Comparison of ENCODE assay signal across 9 mouse cellular contexts in genomic region chr5:101558279-101558987, GRCm38 (mm10).
DNase-seq lines count a peak whose midpoint lies in the region; ATAC-seq lines count a peak whose summit lies in the region.
"Had no signal": no experiment of that assay in that cellular context is flagged by ENCODE, and none has a peak within 500 bp of the region (broad histone marks: within the 10 kb centered on the region; RNA-seq: fewer than 3 reads in every experiment).

No protein-coding gene starts in this region.

- no peaks in the 10 kb centered on the region for H3K36me3 ChIP-seq in forebrain, embryonic 15.5 days
- H3K36me3 ChIP-seq in forebrain, embryonic 11.5 days (ENCODE audit: control insufficient read depth, insufficient read depth, low read length): no peaks in the 10 kb centered on the region
- no peaks in the 10 kb centered on the region for H3K36me3 ChIP-seq in midbrain, embryonic 11.5 days (ENCODE audit: control insufficient read depth, insufficient read depth, low read length)
- no peaks in the 10 kb centered on the region for H3K36me3 ChIP-seq in midbrain, embryonic 15.5 days (replicated peaks)
- H3K36me3 ChIP-seq in intestine, embryonic 15.5 days: no peaks in the 10 kb centered on the region
- H3K36me3 ChIP-seq: heart, embryonic 10.5 days had no signal

- H3K4me3 ChIP-seq in forebrain, embryonic 15.5 days: no peak overlapping the region
- H3K4me3 ChIP-seq in forebrain, embryonic 11.5 days (ENCODE audit: low read depth, low read length): no peak overlapping the region
- H3K4me3 ChIP-seq in midbrain, embryonic 11.5 days (ENCODE audit: low read depth, low read length): no peak overlapping the region
- H3K4me3 ChIP-seq in midbrain, embryonic 15.5 days: no peak overlapping the region
- no peak overlapping the region for H3K4me3 ChIP-seq in intestine, embryonic 15.5 days (replicated peaks)
- H3K4me3 ChIP-seq: heart, embryonic 10.5 days had no signal

- H3K4me1 ChIP-seq in forebrain, embryonic 15.5 days: 0 out of 2 replicates have a peak, but pooled peaks cover 4% of the 10 kb centered on the region
- H3K4me1 ChIP-seq in forebrain, embryonic 11.5 days (replicated peaks; ENCODE audit: control insufficient read depth, insufficient read depth, low read length): no peaks in the 10 kb centered on the region
- H3K4me1 ChIP-seq in midbrain, embryonic 11.5 days (ENCODE audit: control insufficient read depth, insufficient read depth, low read length): no peaks in the 10 kb centered on the region
- no peaks in the 10 kb centered on the region for H3K4me1 ChIP-seq in midbrain, embryonic 15.5 days
- H3K4me1 ChIP-seq in intestine, embryonic 15.5 days (replicated peaks): no peaks in the 10 kb centered on the region
- H3K4me1 ChIP-seq: heart, embryonic 10.5 days had no signal

- WGBS in forebrain, embryonic 15.5 days: 48% methylated on average over 13 of the region's 13 CpGs
- WGBS in forebrain, embryonic 11.5 days: 86% methylated on average over 13 of the region's 13 CpGs
- WGBS in midbrain, embryonic 11.5 days: 86% methylated on average over 13 of the region's 13 CpGs
- WGBS in midbrain, embryonic 15.5 days: 63% methylated on average over 13 of the region's 13 CpGs
- 51% methylated on average over 13 of the region's 13 CpGs for WGBS in intestine, embryonic 15.5 days

- ATAC-seq in forebrain, embryonic 15.5 days (replicated peaks): 0 out of 2 replicates have a peak, but pooled peaks have one; percentile 43
- ATAC-seq in forebrain, embryonic 11.5 days (replicated peaks; ENCODE audit: low FRiP score): no peak
- ATAC-seq in midbrain, embryonic 11.5 days (ENCODE audit: low FRiP score): no peak
- ATAC-seq in midbrain, embryonic 15.5 days (replicated peaks): no peak
- no peak for ATAC-seq in intestine, embryonic 15.5 days

- H3K4me2 ChIP-seq in forebrain, embryonic 15.5 days (replicated peaks): no peak overlapping the region
- no peak overlapping the region for H3K4me2 ChIP-seq in forebrain, embryonic 11.5 days (ENCODE audit: low read depth, low read length, severe bottlenecking)
- no peak overlapping the region for H3K4me2 ChIP-seq in midbrain, embryonic 11.5 days
- no peak overlapping the region for H3K4me2 ChIP-seq in midbrain, embryonic 15.5 days
- H3K4me2 ChIP-seq in intestine, embryonic 15.5 days (replicated peaks): no peak overlapping the region

- H3K27me3 ChIP-seq in forebrain, embryonic 15.5 days: no peaks in the 10 kb centered on the region
- H3K27me3 ChIP-seq in forebrain, embryonic 11.5 days (ENCODE audit: control insufficient read depth, insufficient read depth, low read length): no peaks in the 10 kb centered on the region
- peaks cover 5% of the 10 kb centered on the region; the same call in 1 of the 2 replicates for H3K27me3 ChIP-seq in midbrain, embryonic 11.5 days (ENCODE audit: control insufficient read depth, insufficient read depth, low read length)
- peaks cover 30% of the 10 kb centered on the region for H3K27me3 ChIP-seq in midbrain, embryonic 15.5 days (replicated peaks)
- no peaks in the 10 kb centered on the region for H3K27me3 ChIP-seq in intestine, embryonic 15.5 days (replicated peaks)

- no peak for DNase-seq in forebrain, embryonic 11.5 days (ENCODE audit: low spot score)
- DNase-seq in midbrain, embryonic 11.5 days (ENCODE audit: low spot score, missing footprints): peak; percentile 77
- DNase-seq in cerebellum, postnatal 36 days: peak; percentile 69 to 71
- peak; percentile 2 for DNase-seq in lung, postnatal 25 days (ENCODE audit: low spot score)
- DNase-seq in adrenal gland, postnatal 14 days: no peak

- no peak overlapping the region for H3K9ac ChIP-seq in forebrain, embryonic 15.5 days (replicated peaks)
- no peak overlapping the region for H3K9ac ChIP-seq in forebrain, embryonic 11.5 days (ENCODE audit: low read length)
- H3K9ac ChIP-seq in midbrain, embryonic 11.5 days (ENCODE audit: low read length): no peak overlapping the region
- no peak overlapping the region for H3K9ac ChIP-seq in midbrain, embryonic 15.5 days
- no peak overlapping the region for H3K9ac ChIP-seq in intestine, embryonic 15.5 days

- H3K27ac ChIP-seq in forebrain, embryonic 15.5 days (replicated peaks): no peak overlapping the region
- H3K27ac ChIP-seq in forebrain, embryonic 11.5 days (ENCODE audit: low read depth, low read length): no peak overlapping the region
- H3K27ac ChIP-seq in midbrain, embryonic 11.5 days (ENCODE audit: low read depth, low read length): no peak overlapping the region
- no peak overlapping the region for H3K27ac ChIP-seq in midbrain, embryonic 15.5 days
- no peak overlapping the region for H3K27ac ChIP-seq in intestine, embryonic 15.5 days
- H3K27ac ChIP-seq: heart, embryonic 10.5 days had no signal

- H3K9me3 ChIP-seq in forebrain, embryonic 15.5 days: no peaks in the 10 kb centered on the region
- H3K9me3 ChIP-seq in forebrain, embryonic 11.5 days (ENCODE audit: control insufficient read depth, low read length): no peaks in the 10 kb centered on the region
- H3K9me3 ChIP-seq in midbrain, embryonic 11.5 days (ENCODE audit: control insufficient read depth, low read length): no peaks in the 10 kb centered on the region; the same call in 1 of the 2 replicates
- H3K9me3 ChIP-seq in midbrain, embryonic 15.5 days: no peaks in the 10 kb centered on the region
- no peaks in the 10 kb centered on the region for H3K9me3 ChIP-seq in intestine, embryonic 15.5 days
- H3K9me3 ChIP-seq: heart, embryonic 10.5 days had no signal

Comparison
In these comparisons a context has a peak if more than half of its experiments do, and no peak if none do; other contexts are left out.
1. DNase-seq: peak in midbrain, embryonic 11.5 days (single experiment), cerebellum, postnatal 36 days (2 of 2) and lung, postnatal 25 days (single experiment); none in forebrain, embryonic 11.5 days (single experiment) and adrenal gland, postnatal 14 days (single experiment).